Mouse (Mus musculus) intestine, postnatal 0 days (tissue): ENCODE data around the gene Abcf2. TPM values are rescaled to one million over a fixed set of nuclear protein-coding genes. Genes with fewer than 3 reads are reported as not detected.

Source experiments
- ATAC-seq: fragments of 200-750 bp; cut with Nextera tagmentation; 2 replicates; pipeline ENCODE4 v1.8.0; 2017; ENCODE audit warnings: mild to moderate bottlenecking, moderate TSS enrichment, moderate library complexity
- H3K27ac ChIP-seq: fragments of 300-500 bp; sonication (generic); 2 replicates; pipeline ENCODE4 v1.5.1; 2014; ENCODE audit warnings: mild to moderate bottlenecking, low read depth, low read length, moderate library complexity
- H3K27me3 ChIP-seq: fragments of 300-500 bp; sonication (generic); replicated peaks from 2 replicates; pipeline ENCODE4 v1.6.1; 2014; ENCODE audit warnings: low read length, mixed read lengths; ENCODE audit not compliant: control insufficient read depth, insufficient read depth
- H3K36me3 ChIP-seq: fragments of 300-500 bp; sonication (generic); 2 replicates; pipeline ENCODE4 v1.6.1; 2014; ENCODE audit warnings: mild to moderate bottlenecking, moderate library complexity; ENCODE audit not compliant: control insufficient read depth, insufficient read depth
- H3K4me1 ChIP-seq: fragments of 300-500 bp; sonication (generic); replicated peaks from 2 replicates; pipeline ENCODE4 v1.6.1; 2014; ENCODE audit warnings: antibody characterized with exemption, low read length, mixed read lengths; ENCODE audit not compliant: control insufficient read depth, insufficient read depth
- H3K4me2 ChIP-seq: fragments of 300-500 bp; sonication (generic); replicated peaks from 2 replicates; pipeline ENCODE4 v1.6.1; 2014; ENCODE audit warnings: low read depth, mild to moderate bottlenecking, moderate library complexity
- H3K4me3 ChIP-seq: fragments of 300-500 bp; sonication (generic); 2 replicates; pipeline ENCODE4 v1.5.1; 2014; ENCODE audit warnings: low read depth, low read length
- H3K9ac ChIP-seq: fragments of 300-500 bp; sonication (generic); 2 replicates; pipeline ENCODE4 v1.6.1; 2014; ENCODE audit warnings: mild to moderate bottlenecking, low read depth, low read length
- H3K9me3 ChIP-seq: fragments of 300-500 bp; sonication (generic); 2 replicates; pipeline ENCODE4 v1.6.1; 2016; ENCODE audit warnings: mixed run types; ENCODE audit not compliant: control insufficient read depth
- CTCF ChIP-seq: sonication (generic); IDR thresholded peaks from 2 replicates; pipeline ENCODE4 v1.5.1; 2016; ENCODE audit warnings: low read depth, mild to moderate bottlenecking, control low read depth, antibody characterized with exemption, moderate library complexity
- WGBS: fragments of 180-500 bp; shearing (Covaris S2); extraction: QIAGEN DNeasy Blood & Tissue Kit; methylation state at CpG from one replicate; pipeline ENCODE4 v1.1.7; 2014; 5-methylcytosine and 5-hydroxymethylcytosine counted together
- polyA plus RNA-seq: library from polyadenylated mRNA; unstranded; fragments of >200 nt; fragmentation: Nextera tagmentation; extraction: Ambion mirVana; gene quantifications from 2 replicates; pipeline ENCODE4 v1.2.1, GENCODE M21; 2015

The Abcf2 gene
- polyA plus RNA-seq, 1 experiment from 2014 or later = 40.5 TPM

DNA sequence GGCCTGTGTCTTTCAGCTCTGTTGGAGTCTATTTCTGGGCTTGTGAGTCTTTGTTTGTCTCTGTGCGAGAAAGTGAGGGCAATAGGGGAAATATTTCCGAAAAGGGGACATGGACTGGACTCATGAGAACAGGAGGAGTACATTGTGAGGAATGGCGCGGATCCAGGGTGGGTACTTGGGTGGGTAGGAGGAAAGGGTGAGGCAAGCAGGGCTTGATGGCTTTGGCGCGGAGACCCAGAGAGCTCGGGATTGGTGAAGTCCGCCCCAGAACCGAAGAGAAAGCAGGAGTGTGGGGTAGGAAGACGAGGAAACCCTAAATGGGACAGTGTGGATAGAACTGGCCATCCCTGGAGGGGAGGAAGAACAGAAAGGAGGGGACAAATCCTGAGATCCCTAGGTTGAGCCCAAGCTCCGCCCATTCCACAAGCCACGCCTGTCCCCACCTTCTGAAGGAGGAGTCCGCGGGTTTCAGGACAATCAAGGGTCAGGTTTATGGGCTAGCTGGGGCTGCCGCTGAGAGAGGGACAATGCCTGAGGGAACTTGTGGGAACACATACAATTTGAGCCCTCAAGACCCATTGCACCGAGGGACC is 25.6 kb upstream of the Abcf2 start:
- peak overlapping the region; percentile 62 for H3K4me3 ChIP-seq
- WGBS = 1% methylated on average over 16 of the region's 16 CpGs
- peaks cover 28% of the 10 kb centered on the region for H3K27me3 ChIP-seq
- H3K27ac ChIP-seq = peak overlapping the region; percentile 89
- peaks cover 3% of the 10 kb centered on the region; the same call in 1 of the 2 replicates for H3K4me1 ChIP-seq
- peak overlapping the region; percentile 96 for H3K4me2 ChIP-seq
- no peak for TF ChIP-seq CTCF
- ATAC-seq = peak; percentile 56
- no peak overlapping the region; the same call in 1 of the 2 replicates for H3K9ac ChIP-seq
- H3K9me3 ChIP-seq = no peaks in the 10 kb centered on the region
- H3K36me3 ChIP-seq = no peaks in the 10 kb centered on the region

DNA sequence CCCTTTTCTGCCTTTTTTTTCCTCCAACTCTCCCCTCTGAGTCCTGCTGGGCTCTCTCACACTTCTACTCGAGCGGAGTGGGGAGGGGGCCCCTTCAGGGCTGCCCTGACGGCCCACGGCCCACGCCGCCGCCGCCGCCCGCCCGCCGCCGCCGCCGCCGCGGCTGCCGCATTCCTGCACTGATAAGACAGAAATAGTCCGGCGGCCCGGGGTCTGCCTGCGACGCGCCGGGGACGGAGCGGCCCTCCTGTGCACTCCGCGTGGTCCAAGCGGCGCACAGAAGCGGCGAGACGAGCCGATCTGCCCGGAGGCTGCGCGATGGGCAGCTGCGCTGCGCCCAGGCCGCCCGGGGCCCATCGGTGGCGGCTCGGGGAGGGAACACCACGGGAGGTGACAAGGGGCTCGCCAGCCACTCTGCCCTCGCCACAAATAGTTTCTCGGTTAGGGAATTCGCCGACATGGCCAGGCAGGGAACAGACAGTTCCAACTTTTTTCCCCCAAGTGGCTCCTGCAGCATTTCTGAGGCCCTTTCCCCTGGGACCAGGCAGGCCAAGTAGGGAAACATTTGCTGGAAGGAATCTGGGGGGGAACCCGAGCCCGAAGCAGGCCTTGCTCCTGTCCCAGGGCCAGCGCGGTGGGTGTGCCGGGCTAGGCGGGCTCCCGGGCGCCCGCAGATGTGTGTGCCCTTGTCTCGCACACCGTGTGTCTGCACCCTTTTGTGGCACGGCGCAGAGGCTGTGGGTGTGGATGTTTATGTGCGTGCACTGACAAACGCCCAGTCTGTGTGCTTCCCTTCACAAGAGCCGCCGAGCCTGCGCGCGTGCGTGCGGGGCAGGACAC is 24.9 kb upstream of the Abcf2 start:
- peak; percentile 40 for ATAC-seq
- peak overlapping the region; percentile 62 for H3K4me3 ChIP-seq
- under 1% methylated on average over 72 of the region's 73 CpGs for WGBS
- H3K9ac ChIP-seq = peak overlapping the region; percentile 62
- H3K9me3 ChIP-seq = no peaks in the 10 kb centered on the region
- peak overlapping the region; percentile 89 for H3K27ac ChIP-seq
- H3K36me3 ChIP-seq = no peaks in the 10 kb centered on the region
- peaks cover 3% of the 10 kb centered on the region; the same call in 1 of the 2 replicates for H3K4me1 ChIP-seq
- peak overlapping the region; percentile 96 for H3K4me2 ChIP-seq
- TF ChIP-seq CTCF = no peak
- peaks cover 28% of the 10 kb centered on the region for H3K27me3 ChIP-seq

DNA sequence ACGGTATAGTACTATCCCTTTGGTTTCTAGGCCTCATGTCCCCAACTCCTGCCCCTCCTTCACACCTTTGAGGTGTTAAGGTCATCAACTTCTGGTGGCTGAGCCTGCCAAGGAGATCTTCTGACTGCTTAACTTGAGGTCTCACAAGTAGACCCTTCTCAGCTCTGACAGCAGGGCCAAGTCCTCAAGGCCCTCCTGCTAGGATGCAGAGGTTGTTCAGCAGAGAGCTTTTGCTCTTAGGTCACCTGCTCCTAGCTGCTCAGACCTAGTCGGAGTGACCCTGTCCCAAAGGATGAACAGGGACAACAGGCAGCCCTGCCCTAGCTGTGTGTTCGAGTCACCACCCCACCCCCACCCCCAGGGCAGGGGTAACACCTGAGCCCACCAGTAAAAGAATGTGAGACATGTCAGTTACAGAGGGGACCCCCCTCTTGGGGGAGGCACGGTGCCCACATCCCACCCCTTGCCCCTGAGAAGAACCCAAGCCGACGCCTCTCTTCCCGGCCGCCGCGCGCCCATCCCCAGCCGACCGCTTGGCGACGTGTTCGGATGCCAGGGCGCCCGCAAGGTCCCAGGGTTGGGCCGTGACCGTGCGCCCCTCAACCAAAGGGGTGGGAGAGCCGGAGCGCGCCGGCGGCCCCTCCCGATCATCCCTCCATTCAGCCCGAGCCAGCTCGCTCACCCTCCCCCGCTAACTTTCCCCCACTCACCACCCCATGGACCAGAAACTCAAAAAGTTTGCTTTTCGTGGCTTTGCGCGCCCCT is 24.0 kb upstream of the Abcf2 start:
- WGBS = 4% methylated on average over 30 of the region's 33 CpGs
- no peak for ATAC-seq
- no peak for TF ChIP-seq CTCF
- H3K4me2 ChIP-seq = peak overlapping the region; percentile 96
- H3K9ac ChIP-seq = peak overlapping the region; percentile 62
- peaks cover 28% of the 10 kb centered on the region for H3K27me3 ChIP-seq
- H3K4me1 ChIP-seq = peaks cover 3% of the 10 kb centered on the region; the same call in 1 of the 2 replicates
- H3K9me3 ChIP-seq = no peaks in the 10 kb centered on the region
- peak overlapping the region; percentile 89; the same call in 1 of the 2 replicates for H3K27ac ChIP-seq
- H3K4me3 ChIP-seq = peak overlapping the region; percentile 62
- no peaks in the 10 kb centered on the region for H3K36me3 ChIP-seq

GRCm38 (mm10) chr5:24600236-24600635 is 23.0 kb upstream of the Abcf2 start:
- 82% methylated on average over 2 of the region's 2 CpGs for WGBS
- Histone ChIP-seq H3K9me3 (no peaks in the 10 kb centered on the region), H3K27ac (no peak overlapping the region), H3K9ac (no peak overlapping the region), H3K36me3 (no peaks in the 10 kb centered on the region), H3K4me2 (no peak overlapping the region), H3K27me3 (peaks cover 28% of the 10 kb centered on the region), H3K4me3 (no peak overlapping the region), H3K4me1 (peaks cover 3% of the 10 kb centered on the region; the same call in 1 of the 2 replicates)
- ATAC-seq = no peak
- no peak for TF ChIP-seq CTCF

DNA sequence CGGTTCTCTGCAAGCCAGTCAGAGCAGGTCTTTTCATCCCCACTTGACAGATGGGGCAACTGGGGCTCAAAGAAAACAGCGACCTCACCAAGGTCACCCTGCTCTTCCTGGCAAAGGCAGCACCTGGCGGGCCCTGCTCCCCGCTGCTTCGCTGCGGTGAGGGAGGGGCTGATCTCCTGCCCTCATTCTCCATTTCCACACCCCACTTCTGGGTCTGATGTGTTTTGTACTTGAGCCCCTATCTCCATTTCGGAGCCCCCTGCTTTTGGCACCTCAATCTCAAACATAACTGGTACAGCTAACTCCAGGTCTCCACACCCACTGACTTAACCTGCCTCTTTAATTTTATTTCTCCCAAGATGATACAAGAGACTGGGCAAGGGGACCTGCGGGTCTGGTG is 21.9 kb upstream of the Abcf2 start:
- Histone ChIP-seq H3K4me3 (no peak overlapping the region), H3K36me3 (0 out of 2 replicates have a peak, but pooled peaks cover 8% of the 10 kb centered on the region), H3K27me3 (peaks cover 28% of the 10 kb centered on the region), H3K4me2 (peak overlapping the region; percentile 80), H3K9ac (no peak overlapping the region), H3K9me3 (no peaks in the 10 kb centered on the region), H3K4me1 (peaks cover 3% of the 10 kb centered on the region; the same call in 1 of the 2 replicates), H3K27ac (no peak overlapping the region)
- WGBS = 29% methylated on average over 8 of the region's 8 CpGs
- ATAC-seq = no peak
- TF ChIP-seq CTCF = no peak

GRCm38 (mm10) chr5:24598570-24599006 is 21.3 kb upstream of the Abcf2 start:
- WGBS = under 1% methylated on average over 40 of the region's 41 CpGs
- ATAC-seq = no peak
- TF ChIP-seq CTCF = peak; percentile 68

More at GRCm38 (mm10) chr5:24598570-24599006, 21.3 kb upstream of the Abcf2 start:
- H3K9ac ChIP-seq = no peak overlapping the region
- H3K27me3 ChIP-seq = peaks cover 28% of the 10 kb centered on the region
- H3K4me2 ChIP-seq = peak overlapping the region; percentile 80
- H3K27ac ChIP-seq = no peak overlapping the region
- no peaks in the 10 kb centered on the region for H3K9me3 ChIP-seq
- H3K36me3 ChIP-seq = peaks cover 10% of the 10 kb centered on the region; the same call in 1 of the 2 replicates
- H3K4me3 ChIP-seq = peak overlapping the region; percentile 42
- H3K4me1 ChIP-seq = peaks cover 1% of the 10 kb centered on the region; the same call in 1 of the 2 replicates
